Mouse (Mus musculus) kidney, postnatal 4 days (tissue): ENCODE measurements at regions not wholly inside any gene's neighbourhood (a gene's known extent, or its start where the extent isn't known, plus 50 kb on each side); places are given as distances from the start of the nearest gene placed in this dataset.

ENCODE experiments used
- DNase-seq, 2 experiments: peaks; one replicate each; pipeline ENCODE4 v3.0.0; 2021; ENCODE audit warnings: mixed read lengths in 2 of 2

DNA sequence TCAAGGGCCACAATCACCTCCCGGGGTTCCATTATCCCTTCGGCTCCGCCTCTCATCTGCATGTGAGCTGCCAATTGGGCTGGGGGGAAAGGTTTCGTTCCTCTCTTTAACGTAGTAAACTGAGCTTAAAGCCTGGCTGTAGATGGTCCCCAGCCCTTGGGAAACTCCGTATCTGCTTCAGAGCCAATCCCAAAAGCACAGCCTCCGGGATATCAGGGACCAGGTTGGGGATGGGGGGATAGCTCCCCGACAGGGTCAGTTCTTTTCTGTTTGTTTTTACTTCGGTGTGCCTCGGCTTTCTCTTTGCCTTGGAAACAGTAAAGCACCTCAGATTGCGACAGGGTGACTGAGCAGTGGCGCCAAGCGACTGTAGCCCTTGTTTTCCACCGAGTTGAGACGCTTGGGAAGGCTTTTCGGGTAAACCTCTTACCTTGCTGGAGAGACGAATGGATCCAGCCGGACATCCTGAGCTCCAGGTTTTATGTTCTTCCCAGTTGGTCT lies 64.5 kb downstream of the Tfap2c start:
- peak in 1 of 2 experiments; percentile 23 for DNase-seq

DNA sequence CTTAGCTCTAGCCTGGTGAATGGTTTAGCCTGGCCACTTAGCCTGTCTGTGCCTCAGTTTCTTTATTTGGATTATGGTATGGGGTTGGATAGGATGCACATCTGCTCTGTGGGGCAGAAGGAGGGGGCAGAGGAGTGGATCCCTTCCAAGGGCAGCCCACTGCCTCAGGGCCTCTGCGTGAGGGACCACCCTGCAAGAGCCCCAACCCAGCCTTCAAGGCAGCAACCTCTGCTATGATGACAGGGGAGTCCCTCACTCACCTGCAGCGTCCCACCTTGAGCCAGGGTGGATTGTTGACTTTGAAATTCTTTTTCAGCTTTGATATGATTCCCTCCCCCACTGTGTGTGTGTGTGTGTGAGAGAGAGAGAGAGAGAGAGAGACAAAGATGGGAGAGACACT lies 65.8 kb downstream of the Tfap2c start:
- no peak for DNase-seq

DNA sequence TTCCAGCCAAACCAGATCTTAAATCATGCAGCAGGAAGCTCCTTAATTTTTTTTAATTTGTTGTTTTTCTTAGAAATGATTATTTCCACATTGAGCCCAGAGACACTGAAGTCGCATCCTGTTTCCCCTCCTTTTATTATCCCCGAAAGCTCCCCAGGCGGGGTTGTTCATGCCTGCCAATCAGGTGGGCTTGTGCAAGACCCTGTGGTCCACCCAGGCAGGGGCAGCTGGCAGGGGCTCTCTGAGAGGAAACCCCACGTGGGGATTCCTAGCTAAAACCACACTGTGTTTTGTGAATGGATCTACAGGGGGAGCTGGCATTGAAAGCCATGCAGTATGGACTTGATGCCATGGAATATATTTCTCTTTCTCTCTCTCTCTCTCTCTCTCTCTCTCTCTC lies 66.2 kb downstream of the Tfap2c start:
- DNase-seq, result peak in 1 of 2 experiments; percentile 28

DNA sequence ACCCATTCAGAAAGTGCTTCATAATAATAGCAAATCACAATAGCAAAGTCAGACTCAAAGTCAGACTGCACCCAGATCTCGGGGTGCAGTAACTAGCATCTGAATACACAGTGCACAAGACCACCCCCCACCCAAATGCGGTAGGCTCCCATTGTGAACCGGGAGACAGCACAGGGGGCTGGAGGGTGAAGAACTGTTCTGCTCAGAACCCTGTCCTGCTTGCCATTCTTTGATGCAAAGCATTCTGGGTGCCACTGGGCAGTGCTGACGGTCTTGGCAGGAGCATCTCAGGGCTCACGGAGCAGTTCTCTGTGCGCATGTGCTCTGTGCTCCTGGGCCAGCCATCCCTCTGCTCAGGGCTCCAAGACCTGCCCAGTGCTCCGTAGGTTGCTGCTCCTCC lies 69.8 kb downstream of the Tfap2c start:
- DNase-seq, result no peak

DNA sequence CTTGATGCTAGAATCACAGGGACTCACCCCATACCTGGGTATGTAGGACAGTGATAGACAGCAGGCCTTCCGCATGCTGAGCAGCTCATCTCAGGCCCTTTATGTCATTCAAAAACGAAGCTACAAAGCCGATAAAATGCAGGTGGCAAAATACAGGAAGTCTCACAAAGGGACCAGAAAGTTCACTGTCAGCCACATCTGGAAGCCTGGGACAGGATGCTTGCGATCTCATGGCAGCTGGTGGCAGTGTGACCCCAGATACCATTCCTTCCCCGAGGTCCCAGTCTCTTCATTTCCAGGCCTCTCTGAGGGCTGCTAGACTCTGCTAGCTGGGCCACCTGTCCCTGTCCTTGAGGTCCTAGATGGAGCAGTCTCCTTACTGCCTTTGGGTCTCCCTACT lies 70.6 kb downstream of the Tfap2c start:
- no peak for DNase-seq

DNA sequence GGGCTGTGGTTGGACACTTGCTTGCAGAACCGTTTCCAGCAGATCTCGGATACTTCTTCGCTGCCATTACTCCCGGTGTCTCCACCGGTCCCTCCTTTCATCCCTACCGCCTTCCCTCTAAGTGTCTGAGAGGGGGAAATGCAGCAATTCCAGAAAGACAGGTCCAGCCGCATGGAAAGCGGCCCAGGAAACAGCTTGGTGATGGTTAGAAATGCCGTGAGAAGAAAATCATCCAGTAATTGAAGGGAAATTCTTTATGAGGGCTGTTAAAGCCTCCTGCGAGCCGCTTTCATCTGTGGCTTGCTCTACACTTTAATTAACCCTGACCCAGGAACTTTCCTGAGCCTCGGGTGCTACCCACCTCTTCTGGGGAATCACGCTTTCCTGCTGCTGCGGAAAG lies 74.3 kb downstream of the Tfap2c start:
- no peak for DNase-seq

DNA sequence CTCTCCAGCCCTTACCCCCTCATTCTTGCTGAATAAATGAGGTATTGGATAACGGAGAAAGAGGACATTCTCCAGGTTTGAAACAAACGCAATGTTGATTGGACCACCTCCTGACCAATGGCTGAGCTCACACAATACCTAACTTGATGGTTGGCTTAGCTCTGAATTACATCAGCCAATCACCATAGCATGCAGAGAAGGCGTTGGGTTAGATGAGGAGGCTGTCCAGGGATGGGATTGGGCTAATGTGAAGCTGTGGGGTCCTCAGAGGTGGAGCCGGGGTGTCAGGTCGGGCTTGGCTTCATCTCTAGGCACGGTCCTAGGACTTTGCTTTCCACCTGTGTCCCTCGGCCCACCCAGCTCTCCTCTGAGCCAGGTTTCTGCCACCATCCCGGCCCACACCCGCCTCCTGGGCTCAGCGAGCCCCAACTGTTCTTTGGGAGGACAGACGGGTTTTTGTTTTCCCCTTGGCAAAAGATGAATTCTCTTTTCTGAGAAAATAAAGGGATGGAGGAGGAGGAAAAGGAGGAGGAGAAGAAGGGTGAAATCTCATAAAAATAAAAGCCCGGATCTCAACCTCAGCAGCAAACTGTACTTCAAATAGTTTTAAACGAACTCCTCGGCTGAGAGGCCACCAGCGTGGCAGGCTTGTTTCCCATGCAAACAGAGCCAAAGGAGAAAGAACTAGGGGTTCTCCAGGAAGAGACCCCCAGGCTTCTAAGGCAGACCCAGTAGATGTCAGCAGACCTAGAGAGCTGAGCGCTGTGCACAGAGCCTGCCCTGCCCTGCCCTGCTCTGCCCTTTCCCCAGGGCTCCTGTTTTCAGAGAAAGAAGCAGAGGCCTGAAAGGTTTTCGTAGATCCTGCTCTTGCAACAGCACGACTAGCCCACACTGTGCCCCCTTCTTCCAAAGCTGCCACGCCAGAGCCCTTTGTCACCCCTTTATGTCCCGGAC lies 78.2 kb downstream of the Tfap2c start:
- no peak for DNase-seq

DNA sequence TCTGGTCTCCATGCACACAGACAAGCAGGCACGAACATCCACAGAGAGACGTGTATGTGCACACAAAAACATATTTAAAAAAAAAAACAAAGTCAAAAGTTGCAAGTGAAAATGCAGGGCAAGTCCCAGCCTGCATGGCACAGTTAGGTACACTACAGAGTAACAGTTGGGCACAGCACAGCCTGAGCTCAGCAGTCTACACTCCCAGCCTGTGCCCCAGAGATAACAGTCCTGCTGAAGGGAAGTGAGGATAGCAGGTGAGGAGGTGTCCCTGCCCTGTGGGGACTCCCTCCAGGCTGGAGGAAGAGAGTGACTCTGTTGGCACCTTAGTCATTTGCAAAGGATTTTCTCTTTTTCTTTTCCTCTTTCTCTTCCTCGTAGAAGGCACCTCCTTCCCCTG lies 80.9 kb downstream of the Tfap2c start:
- no peak for DNase-seq

DNA sequence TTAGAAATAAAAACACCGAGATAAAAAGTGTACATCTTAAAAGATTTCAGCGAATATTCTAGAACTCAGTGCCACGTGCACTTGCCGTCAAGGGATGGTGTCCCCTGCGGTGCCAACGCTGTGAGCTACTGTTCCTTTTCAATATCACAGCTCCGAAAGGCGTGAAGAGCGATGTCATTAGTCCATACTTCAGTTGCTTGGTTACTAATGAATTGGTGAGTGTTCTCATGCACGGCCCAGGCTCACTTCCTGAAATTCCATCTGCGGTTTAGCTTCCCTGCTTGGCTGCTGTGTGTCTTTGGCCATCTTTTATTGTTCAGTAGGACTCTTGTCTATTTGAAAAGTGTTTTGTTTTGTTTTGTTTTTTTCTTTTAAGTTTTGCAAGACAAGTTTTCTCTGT lies 93.2 kb downstream of the Tfap2c start:
- no peak for DNase-seq

DNA sequence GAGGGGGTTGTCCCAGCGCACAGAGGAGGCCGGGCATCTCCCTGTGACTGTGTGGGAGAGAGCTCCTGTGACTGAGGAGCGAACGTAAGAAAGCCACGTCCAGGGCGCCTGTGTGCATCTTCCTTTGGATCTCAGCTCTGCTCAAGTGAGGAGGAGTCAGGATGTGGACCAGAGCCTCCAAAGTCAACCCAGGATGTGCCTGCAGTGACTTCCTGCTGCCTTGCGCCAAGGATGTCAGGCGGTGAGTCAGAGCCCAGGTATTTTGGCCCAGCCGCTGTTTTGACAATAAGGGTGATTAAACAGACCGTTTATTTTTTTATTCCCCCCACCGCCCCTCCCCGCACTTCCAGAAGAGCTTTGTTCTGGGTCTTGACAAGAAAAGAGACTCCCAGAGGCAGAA lies 94.5 kb downstream of the Tfap2c start:
- peak; percentile 47 to 65 for DNase-seq

DNA sequence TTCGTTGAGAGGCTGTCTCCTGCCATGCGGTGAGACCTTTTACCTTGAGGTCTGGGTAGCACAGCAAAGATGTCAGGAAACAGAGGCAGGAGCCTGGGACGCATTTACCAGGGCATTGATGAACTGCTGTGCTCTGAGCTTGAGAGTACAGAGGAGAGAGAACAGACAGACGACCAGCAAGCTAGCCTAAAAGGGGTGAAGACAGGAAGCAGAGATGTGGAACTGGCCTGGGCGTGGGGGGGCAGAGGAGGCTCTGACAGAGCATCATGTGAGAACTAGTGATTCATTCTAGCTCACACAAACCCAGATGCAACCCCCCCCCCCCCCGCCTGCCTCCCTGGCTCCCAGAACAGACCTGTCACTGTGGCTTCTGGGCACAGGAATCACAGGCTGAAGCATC lies 95.1 kb downstream of the Tfap2c start:
- no peak for DNase-seq

DNA sequence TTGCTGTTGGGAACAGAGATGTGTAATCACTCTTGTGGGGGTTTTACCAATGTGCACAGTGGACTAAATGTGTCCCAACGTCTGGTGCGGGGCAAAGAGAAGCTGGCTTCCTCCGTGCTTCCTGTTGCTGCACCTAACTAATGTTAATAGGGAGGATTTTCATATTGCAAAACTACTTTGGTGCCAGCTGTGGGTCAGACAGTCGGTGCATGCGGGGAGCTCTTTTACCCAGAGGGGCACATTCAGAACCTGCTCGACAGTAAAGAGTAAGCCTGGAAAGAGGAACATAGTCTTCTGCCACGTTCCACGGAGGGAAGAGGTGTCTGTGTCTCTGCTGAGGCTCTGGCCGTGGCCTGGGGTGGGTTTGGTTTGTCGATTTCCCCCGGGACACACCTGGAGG lies 98.7 kb downstream of the Tfap2c start:
- no peak for DNase-seq

DNA sequence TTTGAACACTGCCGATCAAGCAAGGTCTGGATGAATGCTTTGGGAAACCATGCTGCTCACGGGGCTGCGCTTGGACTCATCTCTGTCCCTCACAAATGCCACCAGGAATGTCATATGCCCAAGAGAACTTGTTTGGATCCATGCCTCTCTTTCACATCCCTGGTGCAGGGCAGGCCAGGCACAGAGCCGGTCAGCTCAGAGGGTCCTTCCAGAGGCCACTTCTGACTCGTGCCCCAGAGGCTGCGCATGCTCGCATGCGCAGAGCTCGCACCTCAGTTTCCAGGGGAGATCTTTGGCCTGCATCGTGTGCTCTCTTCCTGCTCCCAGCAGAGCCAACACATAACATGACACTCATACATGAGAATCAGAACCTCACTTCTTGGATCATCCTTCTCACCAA lies 111.1 kb downstream of the Tfap2c start:
- DNase-seq, result no peak

DNA sequence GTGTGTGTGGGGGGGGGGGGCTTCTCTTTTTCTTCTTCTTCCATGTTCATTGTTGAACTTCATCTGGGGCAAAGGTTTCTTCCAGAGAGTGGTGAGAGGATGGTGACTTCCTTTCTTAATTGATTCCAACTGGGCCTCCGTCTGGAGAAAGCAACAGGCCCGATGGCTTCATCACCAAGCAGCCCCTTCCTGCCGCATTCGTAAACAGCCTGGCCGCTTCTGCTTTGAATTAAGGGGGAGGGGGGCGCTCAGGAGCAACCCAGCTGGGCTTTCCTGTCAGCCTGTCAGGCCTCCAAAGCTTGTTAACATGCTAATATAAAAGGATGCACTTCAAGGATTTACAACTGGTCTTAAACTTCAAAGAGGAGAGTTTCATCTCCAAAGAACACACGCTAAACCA lies 111.5 kb downstream of the Tfap2c start:
- peak; percentile 27 to 55 for DNase-seq

DNA sequence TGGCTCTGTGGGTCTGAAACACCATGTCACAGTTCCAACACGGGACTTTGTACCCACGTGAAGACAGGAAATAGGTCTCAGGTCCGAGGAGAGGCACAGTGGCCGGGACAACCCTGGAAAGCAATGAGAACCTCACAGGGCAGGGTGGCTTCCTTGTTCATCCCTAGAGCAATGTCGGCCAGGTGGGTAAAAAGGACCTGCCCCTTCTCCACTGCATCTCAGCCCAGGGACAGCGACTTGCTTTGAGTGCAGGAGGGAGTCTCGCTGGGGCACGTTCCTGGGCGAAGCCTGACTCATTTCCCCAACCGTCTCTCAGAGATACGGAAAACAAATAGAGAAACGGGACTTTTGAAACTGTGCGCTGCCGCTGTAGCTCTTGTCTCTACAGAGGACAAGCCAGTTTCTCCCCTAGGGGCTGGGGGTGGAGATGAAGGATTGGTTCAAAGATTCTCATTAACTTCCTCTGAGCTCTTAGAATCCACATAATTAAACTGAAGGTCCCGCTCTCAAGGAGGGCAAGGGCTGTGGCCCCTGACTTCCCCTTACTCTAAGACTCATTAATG lies 112.1 kb downstream of the Tfap2c start:
- DNase-seq, result no peak

DNA sequence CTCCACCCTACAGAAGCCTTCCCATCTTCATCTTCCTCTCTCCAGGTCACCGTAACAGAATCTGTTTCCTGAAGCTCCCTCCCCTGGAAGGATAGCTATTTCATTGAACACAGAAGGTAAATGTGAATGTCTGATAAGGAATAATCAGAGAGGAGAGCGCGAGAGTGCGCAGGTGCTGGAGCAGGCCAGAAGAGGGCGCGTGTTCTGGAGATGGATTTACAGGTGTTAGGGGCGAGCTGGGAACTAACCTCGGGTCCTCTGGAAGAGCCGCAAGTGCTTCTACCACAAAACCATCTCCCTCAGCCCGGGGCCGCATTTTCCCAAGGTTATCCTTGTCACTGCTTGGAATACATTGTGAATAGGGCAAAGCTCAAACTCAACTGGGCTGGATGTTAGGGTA lies 112.8 kb downstream of the Tfap2c start:
- no peak for DNase-seq

DNA sequence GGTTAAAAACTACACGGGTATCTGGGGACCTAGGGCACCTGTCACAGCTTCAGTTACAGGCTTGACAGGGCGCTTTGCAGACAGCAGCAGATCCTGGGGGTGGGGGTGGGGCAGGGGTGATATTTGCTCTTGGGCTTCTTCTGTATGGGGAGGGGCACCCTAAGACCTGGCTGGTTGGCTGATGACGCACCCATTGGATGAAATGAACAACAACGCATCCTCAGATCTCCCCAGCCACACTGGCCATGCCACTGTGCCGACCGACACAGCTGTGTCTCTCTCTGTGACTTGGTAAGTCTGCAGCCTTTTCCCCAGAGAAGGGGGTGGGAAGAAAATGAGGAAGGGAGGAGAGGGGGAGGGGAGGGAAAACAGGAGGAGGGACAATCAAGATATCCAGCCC lies 114.3 kb downstream of the Tfap2c start:
- no peak for DNase-seq

DNA sequence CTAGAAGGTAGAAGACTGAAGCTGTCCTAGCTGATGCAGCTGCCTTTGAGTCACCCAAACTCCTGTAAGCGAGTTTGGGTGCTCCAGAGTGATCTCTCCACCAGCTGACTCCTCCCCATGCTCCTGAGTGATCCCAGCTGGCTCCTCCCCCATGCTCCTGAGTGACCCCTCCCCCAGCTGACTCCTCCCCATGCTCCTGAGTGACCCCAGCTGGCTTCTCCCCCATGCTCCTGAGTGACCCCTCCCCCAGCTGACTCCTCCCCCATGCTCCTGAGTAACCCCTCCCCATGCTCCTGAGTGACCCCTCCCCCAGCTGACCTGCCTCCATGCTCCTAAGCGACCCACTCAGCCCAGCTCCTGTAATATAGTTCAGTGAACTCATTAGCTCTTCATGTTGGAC lies 123.7 kb downstream of the Tfap2c start:
- DNase-seq, result no peak

DNA sequence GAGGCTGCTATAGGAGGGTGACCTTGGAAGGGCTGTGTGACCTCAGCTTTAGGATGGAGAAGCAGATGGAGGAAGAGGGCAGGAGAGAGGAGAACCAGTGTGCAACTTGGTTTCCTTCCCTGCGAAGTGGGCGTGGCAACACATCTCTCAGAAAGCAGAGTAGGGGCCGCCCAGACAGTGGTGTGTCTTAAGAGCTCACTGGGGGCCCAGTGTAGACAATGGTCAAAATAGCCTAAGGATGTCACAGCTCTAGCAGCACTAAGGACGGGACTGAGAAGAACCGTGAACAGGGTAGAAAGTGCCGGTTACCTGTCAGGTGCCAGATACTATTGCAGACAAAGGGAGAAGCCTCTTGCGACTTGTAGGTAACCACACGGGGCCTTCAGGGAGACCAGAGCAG lies 125.2 kb downstream of the Tfap2c start:
- DNase-seq, result no peak

DNA sequence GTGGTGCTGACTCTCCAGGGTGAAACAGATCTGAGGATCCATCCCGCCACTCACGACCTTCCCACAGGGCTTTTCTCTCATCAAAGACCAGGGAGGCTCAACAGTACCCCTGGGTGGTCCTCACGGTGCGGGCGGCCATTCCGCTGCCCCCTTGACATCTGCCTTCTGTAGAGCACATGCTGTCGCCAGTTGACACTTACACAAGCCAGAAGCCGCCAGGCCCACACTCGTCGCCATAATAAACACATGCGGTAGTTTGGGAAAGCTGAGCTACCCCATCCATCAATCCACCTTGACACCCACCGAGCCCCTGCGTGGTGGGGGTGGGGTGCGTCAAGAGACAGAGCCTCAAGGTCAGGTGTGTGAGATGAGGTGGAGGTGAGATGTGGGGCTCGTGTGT lies 125.7 kb downstream of the Tfap2c start:
- DNase-seq, result no peak

DNA sequence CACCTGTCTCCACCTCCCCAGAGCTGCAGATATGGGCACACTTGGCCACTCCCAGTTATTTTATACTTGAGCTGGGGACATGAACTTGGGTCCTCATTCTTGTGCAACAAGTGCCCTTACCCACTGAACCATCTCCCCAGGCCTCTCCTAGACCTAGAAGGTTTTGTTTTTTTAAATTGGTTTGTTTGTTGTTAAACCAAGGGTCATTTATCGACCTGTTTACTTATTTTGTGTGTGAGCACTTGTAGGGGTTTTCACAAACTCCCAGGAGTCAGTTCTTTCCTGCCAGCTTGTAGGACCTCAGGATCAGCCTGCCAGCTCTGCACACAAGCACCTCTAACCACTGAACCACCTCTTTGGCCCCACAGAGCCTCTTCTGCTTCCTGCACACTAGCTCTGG lies 140.8 kb downstream of the Tfap2c start:
- no peak for DNase-seq

DNA sequence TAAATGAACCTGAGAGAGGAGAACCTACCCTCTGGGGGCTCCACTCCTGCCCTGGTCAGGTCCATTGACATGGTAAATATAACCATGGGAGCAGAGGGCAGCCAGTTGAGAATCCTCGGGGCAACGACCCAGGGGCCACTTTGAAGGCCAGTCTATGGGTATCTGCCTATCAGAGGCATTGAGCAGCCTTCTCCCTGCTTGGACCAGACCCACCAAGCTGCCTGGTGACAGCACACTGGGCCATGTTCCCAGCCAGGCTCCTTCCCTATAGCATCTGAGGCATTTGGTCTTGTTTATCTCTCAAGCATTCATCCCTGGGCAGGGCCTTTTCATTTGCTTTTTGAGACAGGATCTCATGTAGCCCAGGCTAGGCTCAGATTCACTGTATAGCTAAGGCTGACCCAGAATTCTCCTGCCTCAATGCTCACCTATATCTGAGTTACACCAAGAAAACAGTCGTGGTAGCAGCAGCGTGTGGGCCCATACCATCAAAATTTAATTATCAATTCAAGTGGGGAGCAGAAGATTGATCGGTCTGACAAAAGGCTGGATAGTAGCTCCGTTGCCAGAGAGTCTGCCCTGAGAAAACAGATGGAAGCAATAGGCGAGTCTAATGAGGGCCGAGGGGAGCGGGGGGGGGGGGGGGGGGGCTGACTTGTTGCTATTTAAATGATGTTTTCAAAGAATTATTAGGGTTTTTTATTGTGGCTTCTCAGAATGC lies 141.7 kb downstream of the Tfap2c start:
- no peak for DNase-seq

DNA sequence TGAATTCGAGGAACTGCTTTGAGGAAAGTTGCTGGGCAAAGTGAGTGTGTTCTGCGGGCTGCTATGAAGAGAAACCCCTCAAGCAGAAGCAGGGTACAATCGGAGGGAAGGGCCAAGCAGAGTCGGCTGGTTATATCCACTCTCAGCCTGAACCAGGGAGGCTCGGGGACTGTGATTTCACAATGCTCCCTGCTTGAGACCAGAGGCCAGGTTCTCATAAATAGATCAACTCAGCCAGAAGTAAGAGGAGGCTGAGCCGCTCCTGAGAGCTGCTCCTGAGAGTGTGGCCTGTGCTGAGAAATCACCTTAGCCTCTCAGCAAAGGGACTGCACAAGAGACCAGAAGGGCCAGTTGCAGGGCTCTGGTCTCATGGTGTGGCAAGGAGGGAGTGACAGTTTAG lies 149.6 kb downstream of the Tfap2c start:
- no peak for DNase-seq

DNA sequence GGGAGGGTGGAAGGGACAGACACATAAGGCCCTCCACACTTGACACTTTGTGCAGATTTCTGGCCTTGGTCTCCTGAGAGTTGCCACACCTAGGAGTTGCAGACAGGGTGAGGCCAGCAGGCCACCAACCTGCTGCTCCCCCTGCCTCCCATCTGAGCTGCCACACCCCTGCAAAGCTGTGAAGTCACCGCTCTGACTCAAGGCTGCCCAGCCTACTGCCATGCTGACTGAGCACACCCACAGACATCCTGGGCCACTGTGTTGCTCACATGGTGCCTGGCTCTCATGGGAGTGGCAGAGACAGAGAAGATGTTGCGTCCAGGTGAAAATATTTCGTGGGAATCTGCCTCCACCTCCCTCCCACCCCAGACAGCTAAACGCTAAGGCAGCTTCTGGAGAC lies 150.3 kb downstream of the Tfap2c start:
- DNase-seq, result no peak
